9 mouse cellular contexts compared by ENCODE assay signal in the genomic region with DNA sequence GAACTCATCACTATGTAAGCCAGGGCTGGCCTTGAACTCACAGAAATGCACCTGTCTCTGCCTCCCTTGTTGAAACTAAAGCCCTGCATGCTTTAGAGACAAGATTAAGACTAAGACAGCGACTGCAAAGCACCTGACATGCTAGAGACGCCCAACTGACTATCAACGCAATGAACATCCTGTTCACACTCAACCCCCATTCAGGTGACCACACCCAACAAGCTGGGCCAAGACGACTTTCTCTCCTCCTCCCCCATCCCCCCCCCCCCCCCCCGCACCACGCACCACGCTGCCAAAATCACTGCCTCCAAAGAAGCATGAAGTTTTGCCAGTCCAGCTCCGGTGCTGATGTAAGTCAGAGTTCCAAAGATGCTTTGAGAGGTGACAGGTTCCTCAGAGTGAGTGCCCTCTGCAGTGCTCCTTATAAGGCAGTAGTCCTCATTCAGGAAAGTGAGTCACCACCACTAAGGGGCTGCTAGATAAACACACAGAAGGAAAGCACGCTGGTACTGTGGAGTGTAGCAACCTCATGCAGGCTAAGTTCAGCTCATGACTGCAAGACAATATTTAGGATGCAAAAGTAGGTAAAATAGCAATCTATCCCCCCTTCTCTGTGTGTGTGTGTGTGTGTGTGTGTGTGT. TPM values are rescaled to one million over a fixed set of nuclear protein-coding genes. Genes with fewer than 3 reads are reported as not detected.
DNase-seq lines count a peak whose midpoint lies in the region; ATAC-seq and TF ChIP-seq lines count a peak whose summit lies in the region.
"Had no signal": no experiment of that assay in that cellular context is flagged by ENCODE, and none has a peak within 500 bp of the region (broad histone marks: within the 10 kb centered on the region; RNA-seq: fewer than 3 reads in every experiment).

No protein-coding gene starts in this region.

- ATAC-seq in lung, embryonic 14.5 days (ENCODE audit: insufficient read depth) = peak; percentile 77
- ATAC-seq in intestine, embryonic 16.5 days = peak; percentile 86
- peak; percentile 69 for ATAC-seq in neutrophil, adult 5-6 weeks (ENCODE audit: extremely low read depth, insufficient number of reproducible peaks, low FRiP score, poor library complexity, severe bottlenecking)
- no peak for ATAC-seq in forebrain, embryonic 14.5 days

- H3K4me1 ChIP-seq in lung, embryonic 14.5 days (ENCODE audit: insufficient read depth) = 0 out of 2 replicates have a peak, but pooled peaks cover 9% of the 10 kb centered on the region
- peaks cover 4% of the 10 kb centered on the region for H3K4me1 ChIP-seq in cortical plate, adult 2 months (ENCODE audit: control insufficient read depth, insufficient read depth, low read length)
- H3K4me1 ChIP-seq in intestine, embryonic 16.5 days (ENCODE audit: control insufficient read depth, insufficient read depth, low read length) = peaks cover 10% of the 10 kb centered on the region
- H3K4me1 ChIP-seq in forebrain, embryonic 14.5 days (ENCODE audit: control insufficient read depth, insufficient read depth, low read length) = no peaks in the 10 kb centered on the region

- TF ChIP-seq POLR2A in cortical plate, adult 2 months (IDR thresholded peaks at IDR 0.05; ENCODE audit: extremely low read depth, insufficient read depth, low read length) = no peak

- no peaks in the 10 kb centered on the region for H3K36me3 ChIP-seq in lung, embryonic 14.5 days (ENCODE audit: insufficient read depth)
- H3K36me3 ChIP-seq in intestine, embryonic 16.5 days (ENCODE audit: control insufficient read depth, insufficient read depth, low read length) = no peaks in the 10 kb centered on the region
- no peaks in the 10 kb centered on the region for H3K36me3 ChIP-seq in forebrain, embryonic 14.5 days (ENCODE audit: control insufficient read depth, insufficient read depth, low read length)

- no peaks in the 10 kb centered on the region for H3K27me3 ChIP-seq in lung, embryonic 14.5 days (ENCODE audit: insufficient read depth, low read length)
- no peaks in the 10 kb centered on the region for H3K27me3 ChIP-seq in intestine, embryonic 16.5 days (replicated peaks; ENCODE audit: control insufficient read depth, insufficient read depth, low read length)
- no peaks in the 10 kb centered on the region for H3K27me3 ChIP-seq in forebrain, embryonic 14.5 days (replicated peaks; ENCODE audit: control insufficient read depth, insufficient read depth, low read length)

- no peaks in the 10 kb centered on the region for H3K9me3 ChIP-seq in lung, embryonic 14.5 days (ENCODE audit: low read depth, low read length)
- no peaks in the 10 kb centered on the region for H3K9me3 ChIP-seq in intestine, embryonic 16.5 days (ENCODE audit: control insufficient read depth, low read length)
- H3K9me3 ChIP-seq in forebrain, embryonic 14.5 days (replicated peaks; ENCODE audit: control insufficient read depth, low read length) = no peaks in the 10 kb centered on the region

- peak; percentile 66 for DNase-seq in lung, embryonic 14.5 days
- no peak for DNase-seq in lung, postnatal 14 days
- no peak for DNase-seq in forebrain, embryonic 14.5 days (ENCODE audit: low spot score)
- no peak for DNase-seq in left cerebral cortex, adult 18-20 months (ENCODE audit: low spot score in 2 of 2)
- DNase-seq in c-Kit-positive CD71-positive TER-119-positive erythroid progenitor cells, embryonic 14.5 days (ENCODE audit: low spot score) = no peak
- DNase-seq: adrenal gland, postnatal 10 days had no signal

- H3K4me3 ChIP-seq in lung, embryonic 14.5 days (ENCODE audit: low read depth, low read length) = no peak overlapping the region
- no peak overlapping the region for H3K4me3 ChIP-seq in cortical plate, adult 2 months (ENCODE audit: insufficient read depth, low read length)
- no peak overlapping the region for H3K4me3 ChIP-seq in intestine, embryonic 16.5 days (ENCODE audit: low read length)
- no peak overlapping the region for H3K4me3 ChIP-seq in forebrain, embryonic 14.5 days (ENCODE audit: low read depth, low read length)

- H3K27ac ChIP-seq in lung, embryonic 14.5 days (ENCODE audit: low read depth) = peak overlapping the region; percentile 83
- 0 out of 2 replicates have a peak overlapping the region, but pooled peaks have one; percentile 60 for H3K27ac ChIP-seq in cortical plate, adult 2 months (ENCODE audit: insufficient read depth, low read length)
- H3K27ac ChIP-seq in intestine, embryonic 16.5 days (ENCODE audit: low read length) = peak overlapping the region; percentile 9; the same call in 1 of the 2 replicates
- no peak overlapping the region for H3K27ac ChIP-seq in forebrain, embryonic 14.5 days (ENCODE audit: low read depth, low read length)

- no peak overlapping the region for H3K9ac ChIP-seq in lung, embryonic 14.5 days
- no peak overlapping the region for H3K9ac ChIP-seq in intestine, embryonic 16.5 days (ENCODE audit: low read depth, low read length)
- H3K9ac ChIP-seq in forebrain, embryonic 14.5 days (ENCODE audit: low read length) = no peak overlapping the region

- H3K4me2 ChIP-seq in lung, embryonic 14.5 days = no peak overlapping the region
- H3K4me2 ChIP-seq in intestine, embryonic 16.5 days (ENCODE audit: low read depth, low read length) = no peak overlapping the region
- no peak overlapping the region for H3K4me2 ChIP-seq in forebrain, embryonic 14.5 days (ENCODE audit: low read length)

- no peak for TF ChIP-seq CTCF in lung, embryonic 14.5 days (IDR thresholded peaks at IDR 0.05; ENCODE audit: low read depth)
- no peak for TF ChIP-seq CTCF in cortical plate, adult 2 months (IDR thresholded peaks at IDR 0.05; ENCODE audit: extremely low read depth, insufficient read depth, low read length)

- WGBS in lung, embryonic 14.5 days = 30% methylated on average over 8 of the region's 9 CpGs
- WGBS in intestine, embryonic 16.5 days = 36% methylated on average over 8 of the region's 9 CpGs
- WGBS in forebrain, embryonic 14.5 days = 63% methylated on average over 8 of the region's 9 CpGs

RNA-seq across cellular contexts. Expression of gene Ier5, which starts 59.2 kb away (rescaled TPM):
- 14.6 and 15.1 TPM in 2 replicates for polyA plus RNA-seq in lung, embryonic 14.5 days (2014; fragmentation: Nextera tagmentation; extraction: Ambion mirVana)
- 53.3 and 53.6 TPM in 2 replicates for polyA plus RNA-seq in cortical plate, adult 2 months (2012; rRNA removed)
- polyA plus RNA-seq in intestine, embryonic 16.5 days (2015; fragmentation: Nextera tagmentation; extraction: Ambion mirVana) = 2.0 and 2.6 TPM in 2 replicates
- total RNA-seq in neutrophil, adult 5-6 weeks (2017) = 273 and 288 TPM in 2 replicates
- 19.5 and 24.6 TPM in 2 replicates for polyA plus RNA-seq in forebrain, embryonic 14.5 days (2014; fragmentation: Nextera tagmentation; extraction: Ambion mirVana)
- 10 to 100 TPM; 76.3 to 83.2 TPM for total RNA-seq in left cerebral cortex, adult 18-20 months (2021)
